Mouse (Mus musculus) skeletal muscle tissue, adult 2 months (tissue): ENCODE measurements at regions not wholly inside any gene's neighbourhood (a gene's known extent, or its start where the extent isn't known, plus 50 kb on each side); places are given as distances from the start of the nearest gene placed in this dataset.

Experiments used
- DNase-seq: peaks from one replicate; pipeline ENCODE4 v3.0.0-alpha.2; 2012; ENCODE audit warnings: low read depth, low spot score

GRCm38 (mm10) chr9:112725523-112725922, 489.8 kb upstream of the Arpp21 start:
- DNase-seq, result no peak

GRCm38 (mm10) chr9:112725103-112725502, 489.4 kb upstream of the Arpp21 start:
- DNase-seq, result no peak

- no peak for DNase-seq
These were observed 487.6 kb upstream of the Arpp21 start for GRCm38 (mm10) chr9:112723346-112723745.

- DNase-seq, result no peak
These were observed 486.8 kb upstream of the Arpp21 start for GRCm38 (mm10) chr9:112722501-112722900.

GRCm38 (mm10) chr9:112715197-112715762, 479.5 kb upstream of the Arpp21 start:
- DNase-seq, result no peak

GRCm38 (mm10) chr9:112678866-112679265, 443.1 kb upstream of the Arpp21 start:
- DNase-seq, result no peak

DNA sequence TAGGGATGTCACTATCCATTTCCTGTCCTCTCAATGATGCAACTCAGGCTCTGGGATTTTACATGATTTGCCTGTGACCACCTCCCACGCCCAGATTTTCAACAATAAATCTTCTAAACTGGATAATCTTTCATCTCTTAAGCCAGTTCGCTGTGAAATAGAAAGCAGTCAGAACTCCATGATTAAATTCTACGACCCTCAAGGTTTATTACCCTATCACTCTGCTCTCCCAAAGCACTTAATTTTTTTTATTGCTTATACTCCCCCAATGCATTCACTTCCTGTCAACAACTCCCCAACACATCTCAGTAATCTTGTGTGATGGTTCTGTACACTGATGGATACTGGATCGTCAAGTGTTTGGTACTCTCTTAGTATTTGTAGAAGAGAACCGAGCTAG, 439.5 kb upstream of the Arpp21 start:
- no peak for DNase-seq
